Mouse (Mus musculus) left cerebral cortex, adult 11 months (tissue): ENCODE data around the gene Col4a1.

Experiments
- DNase-seq: peaks from one replicate; pipeline ENCODE4 v3.0.0; 2022; ENCODE audit warnings: low spot score

Col4a1 gene

DNA sequence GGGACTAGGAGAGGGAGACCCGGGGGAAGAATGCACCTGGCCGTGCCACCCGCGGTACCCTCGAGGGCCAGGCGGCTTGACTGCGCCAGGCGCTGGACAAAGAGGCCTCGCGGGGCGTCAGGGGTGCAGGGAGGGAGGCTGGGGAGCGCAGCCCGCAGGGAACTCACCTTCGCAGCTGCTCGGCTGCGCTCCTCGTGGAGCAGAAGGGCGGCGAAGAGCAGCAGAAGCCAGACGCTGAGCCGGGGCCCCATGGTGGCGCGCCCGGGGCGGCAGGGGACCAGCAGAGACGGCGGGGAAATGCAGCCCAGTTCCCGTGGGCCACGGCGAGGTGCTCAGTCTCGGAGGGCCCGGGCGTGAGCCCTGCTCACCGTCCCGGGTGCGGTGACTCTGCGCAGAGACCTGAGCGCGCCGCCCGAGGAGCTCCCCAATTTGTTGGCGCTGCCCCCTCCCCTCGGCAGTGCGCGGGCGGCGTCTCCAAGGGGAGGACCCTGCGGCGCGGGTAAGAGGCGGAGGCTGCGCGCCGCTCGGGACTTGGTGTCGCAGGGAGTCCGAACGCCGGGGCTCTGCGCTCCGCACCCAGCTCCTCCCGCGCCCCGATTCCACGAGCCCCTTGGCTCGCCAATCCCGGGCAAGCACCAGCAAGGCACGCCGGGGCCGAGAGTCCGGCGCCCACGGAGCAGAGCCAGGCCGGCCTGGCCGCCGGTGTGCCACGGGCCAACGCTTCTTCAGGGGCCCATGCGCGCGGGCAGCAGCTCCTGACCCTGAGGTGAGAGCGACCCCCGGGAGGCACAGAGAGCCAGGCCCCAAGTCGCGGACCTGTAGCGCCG lies at the start of gene Col4a1, which contains the start of gene Col4a2:
TSS of gene Col4a1 (minus strand) at position 478 of the 827 bp plus-strand sequence.
TSS of gene Col4a2 (plus strand) at position 457 of the 827 bp plus-strand sequence.
- peak; percentile 60 for DNase-seq

DNA sequence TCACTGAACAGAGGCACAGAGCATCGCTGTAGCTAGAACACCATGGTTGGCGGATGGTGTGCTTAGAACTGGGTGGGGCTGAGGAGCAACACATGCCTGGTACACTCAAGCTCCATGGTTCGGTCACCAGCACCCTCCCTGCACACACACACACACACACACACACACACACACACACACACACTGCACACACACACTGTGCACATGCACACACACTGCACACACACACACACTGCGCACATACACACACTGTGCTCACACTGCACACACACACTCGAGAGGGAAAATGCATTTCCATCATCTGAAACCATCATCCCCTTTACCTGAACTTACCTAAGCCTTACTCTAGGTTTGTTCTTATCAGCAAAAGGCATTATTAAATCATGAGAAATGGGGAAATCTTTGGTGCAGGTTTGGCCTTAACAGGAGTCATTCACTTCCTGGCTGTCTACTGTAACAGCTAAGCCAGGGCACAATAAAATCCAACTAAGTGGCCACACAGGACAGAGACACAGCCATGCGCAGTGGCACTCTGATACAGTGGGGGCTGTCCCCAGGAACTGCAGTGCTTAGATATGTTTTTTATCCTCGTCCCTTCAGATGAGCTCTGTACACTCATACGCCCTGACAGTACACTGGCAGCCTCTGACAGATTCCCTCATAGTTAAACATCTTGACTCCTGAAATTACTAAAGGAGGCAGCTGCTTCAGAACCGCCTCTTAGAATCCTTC lies 49.1 kb upstream of the Col4a1 start:
- DNase-seq = no peak

DNA sequence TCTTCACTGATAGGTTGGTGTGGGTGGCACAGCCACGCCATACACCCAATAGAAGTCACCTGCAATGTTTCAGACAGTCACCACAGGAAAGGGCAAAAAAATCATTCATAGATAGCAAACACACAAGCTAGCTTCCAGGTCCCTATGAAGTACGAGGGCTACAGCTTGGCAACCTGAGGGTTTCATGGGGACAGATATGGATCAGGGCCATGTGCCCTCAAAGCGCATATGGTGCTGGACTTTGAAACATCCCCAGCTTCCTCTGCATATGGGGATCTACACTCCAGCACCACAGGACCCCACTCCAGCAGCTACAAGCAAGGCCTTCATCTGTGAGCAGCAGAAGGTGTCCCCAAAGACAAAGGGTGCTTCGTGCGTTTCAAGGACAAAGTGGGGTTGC lies 47.2 kb upstream of the Col4a1 start:
- no peak for DNase-seq

DNA sequence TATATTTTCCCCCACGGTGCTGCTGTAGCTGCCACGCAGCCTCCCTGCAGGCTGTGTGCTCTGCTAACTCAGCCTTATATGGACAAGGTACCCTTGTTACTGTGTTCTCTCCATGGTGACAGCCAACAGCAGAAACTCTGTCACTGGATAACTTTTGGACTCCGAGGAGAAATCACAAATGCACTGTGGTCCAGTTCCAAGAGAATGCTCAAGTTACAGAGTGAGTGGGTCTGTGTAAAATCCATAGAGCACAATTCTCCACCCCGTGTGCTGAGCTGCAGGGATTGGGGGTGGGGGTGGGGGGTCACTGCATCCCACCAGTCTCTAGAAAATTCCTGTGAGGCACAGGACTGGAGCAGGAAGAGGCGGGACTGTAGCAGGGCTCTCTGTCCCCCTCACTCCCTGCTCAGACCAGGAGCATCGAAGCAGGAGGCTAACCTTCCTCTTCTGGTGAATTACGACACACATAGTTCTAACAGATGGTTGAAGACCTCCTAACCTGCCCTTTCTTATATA lies 45.4 kb upstream of the Col4a1 start:
- no peak for DNase-seq

DNA sequence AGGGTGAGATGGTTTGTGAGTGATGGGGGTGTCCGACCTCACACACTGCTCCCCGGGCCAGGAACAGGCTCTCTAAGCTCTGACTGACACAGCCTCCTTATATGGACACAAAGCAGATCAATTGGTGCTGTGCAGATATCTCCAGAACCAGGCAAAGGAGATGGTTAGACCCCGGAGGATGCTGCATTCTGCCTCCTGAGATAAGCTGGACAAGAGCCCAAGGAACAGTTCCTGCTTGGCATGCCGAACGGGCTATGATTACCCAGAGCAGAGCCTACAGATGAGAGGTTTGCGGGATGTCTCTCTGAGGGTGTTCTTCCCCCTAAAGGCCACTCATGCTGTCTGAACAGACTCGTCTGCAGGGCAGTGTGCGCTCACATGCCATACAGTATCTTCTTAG lies 44.1 kb upstream of the Col4a1 start:
- DNase-seq = no peak

DNA sequence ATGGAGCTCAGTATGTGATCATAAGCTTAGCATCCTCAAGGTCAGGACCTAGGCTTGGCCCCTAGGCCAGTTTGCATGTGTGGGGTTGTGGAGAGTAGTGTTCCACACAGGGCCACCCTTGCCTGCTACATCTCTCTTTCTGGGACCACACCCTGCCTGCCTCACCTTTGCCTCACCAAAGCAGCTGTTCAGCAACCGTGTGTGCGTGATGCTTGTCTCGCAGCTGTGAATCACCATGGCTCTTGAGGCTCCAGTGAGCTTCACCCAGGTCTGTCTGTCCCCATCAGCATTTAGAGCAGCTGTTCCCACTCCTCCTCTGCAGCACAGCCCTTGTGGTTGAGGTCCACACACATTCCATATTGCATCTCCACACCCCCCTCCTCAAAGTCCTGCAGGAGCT lies 43.3 kb upstream of the Col4a1 start:
- DNase-seq = no peak

DNA sequence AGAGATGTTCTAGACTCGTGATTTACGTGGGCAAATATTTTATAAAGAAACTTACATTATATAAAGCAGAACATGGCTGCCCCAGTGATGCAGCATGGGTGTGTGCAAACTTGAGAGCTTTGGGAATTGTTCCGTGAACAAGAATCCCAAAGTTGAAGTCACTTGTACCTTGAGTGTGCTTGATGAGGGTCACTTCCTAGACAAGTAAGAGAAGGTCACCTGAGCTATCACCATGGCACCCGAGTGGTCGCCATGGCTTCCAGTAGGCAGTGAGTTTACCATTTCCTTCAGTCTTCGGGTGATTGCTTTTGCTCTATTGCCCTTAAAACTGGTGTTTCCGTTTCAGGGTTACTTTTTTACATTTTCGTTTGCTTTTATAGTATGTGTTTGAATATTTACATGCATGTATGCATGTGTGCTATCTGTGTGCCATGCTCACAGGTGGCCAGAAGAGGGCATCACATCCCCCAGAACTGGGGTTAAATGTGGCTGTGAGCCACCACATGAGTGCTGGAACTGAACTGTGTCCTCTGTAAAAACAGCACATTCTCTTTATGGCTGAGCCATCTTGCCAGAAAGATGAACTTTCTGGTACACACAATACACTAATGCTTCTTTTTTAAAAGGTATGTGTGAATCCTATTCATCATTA lies 42.3 kb upstream of the Col4a1 start:
- no peak for DNase-seq

DNA sequence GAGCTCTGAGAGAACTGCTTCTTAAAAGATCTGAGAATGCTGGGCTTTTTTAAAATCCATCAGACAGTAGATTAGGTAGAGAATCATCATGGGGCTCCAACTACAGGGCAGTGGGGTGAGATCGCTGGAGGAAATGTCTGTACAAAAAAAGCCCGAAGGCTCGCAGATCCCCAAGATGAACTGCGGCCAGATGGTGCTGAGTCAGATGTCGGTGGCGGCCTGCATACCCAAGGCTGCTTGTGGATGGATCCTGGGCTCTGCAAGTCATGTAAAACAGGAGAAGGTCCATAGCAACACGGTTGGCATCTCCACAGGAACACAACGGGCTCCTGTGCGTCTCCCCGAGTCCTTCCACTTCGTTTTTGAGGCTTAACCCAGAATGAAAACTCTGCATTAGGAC lies 39.9 kb upstream of the Col4a1 start:
- DNase-seq = no peak

DNA sequence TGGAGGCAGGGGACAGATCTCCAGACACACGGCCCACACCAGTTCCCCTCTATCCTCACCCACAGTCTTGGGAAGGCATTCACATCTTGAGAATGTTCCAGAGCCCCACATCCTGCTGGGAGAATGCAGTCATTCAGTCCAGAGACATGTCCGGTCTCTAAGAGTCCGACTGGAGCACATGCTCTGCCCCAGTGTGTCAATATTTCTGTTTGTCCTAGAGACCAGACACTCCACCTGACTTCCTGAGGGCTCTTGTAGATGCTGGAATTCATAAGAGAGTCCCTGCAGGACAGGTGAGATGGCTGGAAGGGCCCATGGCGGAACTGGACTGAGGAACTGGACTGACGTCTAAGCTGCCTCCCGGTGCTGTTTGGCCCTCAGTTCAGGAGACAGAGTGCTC lies 38.7 kb upstream of the Col4a1 start:
- DNase-seq = no peak

DNA sequence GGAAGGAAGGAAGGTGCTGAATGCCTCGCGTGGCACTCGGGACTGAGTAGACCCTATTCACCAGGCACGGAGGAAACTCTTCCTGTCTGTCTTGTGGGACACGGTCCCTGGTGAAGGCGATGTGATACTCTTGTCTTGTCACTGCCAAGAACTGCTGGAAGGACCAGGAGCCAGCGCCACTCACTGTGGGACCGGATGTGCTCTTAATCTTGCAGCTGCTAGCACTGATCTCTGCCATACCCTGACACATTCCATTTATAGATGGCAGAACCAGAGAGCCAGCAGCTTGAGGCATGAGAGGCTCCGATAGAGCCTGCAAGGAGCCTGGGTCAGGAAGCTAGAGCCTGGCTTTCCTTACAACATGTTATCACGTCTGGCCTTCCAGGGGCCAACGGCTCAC lies 36.0 kb upstream of the Col4a1 start:
- DNase-seq = no peak

DNA sequence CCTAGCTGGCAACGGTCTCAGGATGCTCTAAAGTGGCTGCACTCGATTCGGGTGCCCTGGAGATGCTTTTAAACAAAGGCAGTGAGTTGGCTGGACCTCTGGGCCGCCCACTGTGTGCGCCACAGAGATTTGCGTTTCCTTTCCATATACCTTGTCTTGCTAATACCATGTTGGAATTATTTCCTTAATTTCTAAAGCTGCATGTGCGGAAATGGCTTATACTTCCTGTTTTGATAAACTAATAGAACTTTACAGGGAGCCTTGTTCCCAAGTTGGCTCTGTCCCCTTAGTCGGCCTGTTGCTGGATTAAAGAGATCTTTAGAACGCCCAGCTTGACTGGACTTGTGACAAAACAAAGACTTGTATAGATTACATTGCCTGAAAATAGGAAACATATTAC lies 35.1 kb upstream of the Col4a1 start:
- DNase-seq = no peak

DNA sequence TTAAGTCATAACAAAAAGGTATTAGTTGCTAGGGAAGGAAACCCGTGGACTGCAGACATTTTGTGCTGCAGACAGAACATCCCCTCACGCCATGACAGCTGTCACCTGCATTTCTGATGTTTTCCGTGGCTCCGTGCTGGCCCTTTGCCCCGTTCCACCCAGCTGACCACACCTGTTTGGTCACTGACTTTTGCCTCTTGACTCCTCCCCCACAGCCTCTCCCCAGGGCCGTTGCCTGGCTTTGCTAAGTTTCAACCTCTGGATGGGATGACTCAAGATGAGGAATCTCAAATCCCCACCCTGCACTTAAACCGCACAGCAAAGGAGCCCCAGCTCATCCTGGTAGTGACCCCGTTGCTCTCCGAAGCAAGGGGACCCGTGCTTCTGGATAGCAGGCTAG lies 33.6 kb upstream of the Col4a1 start:
- no peak for DNase-seq

DNA sequence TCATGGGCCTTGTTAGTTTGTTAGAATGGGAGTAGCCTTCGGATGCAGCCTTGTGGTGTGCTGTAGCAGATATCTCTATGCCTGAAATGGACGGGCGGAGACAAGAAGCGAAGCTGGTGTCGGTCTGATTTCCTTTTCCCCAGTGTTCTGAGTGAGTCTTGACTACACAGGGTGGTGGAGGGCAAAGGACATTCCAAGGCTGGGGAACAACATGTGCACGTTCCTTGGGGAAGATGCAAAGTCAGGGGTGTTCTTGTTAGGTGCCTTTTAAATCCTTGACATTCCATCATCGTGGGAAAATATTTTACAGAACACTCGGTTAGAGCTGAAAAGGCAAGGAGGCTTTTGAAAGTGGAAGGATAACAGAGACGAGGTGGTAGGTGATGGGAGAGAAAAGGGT lies 31.8 kb upstream of the Col4a1 start:
- no peak for DNase-seq

DNA sequence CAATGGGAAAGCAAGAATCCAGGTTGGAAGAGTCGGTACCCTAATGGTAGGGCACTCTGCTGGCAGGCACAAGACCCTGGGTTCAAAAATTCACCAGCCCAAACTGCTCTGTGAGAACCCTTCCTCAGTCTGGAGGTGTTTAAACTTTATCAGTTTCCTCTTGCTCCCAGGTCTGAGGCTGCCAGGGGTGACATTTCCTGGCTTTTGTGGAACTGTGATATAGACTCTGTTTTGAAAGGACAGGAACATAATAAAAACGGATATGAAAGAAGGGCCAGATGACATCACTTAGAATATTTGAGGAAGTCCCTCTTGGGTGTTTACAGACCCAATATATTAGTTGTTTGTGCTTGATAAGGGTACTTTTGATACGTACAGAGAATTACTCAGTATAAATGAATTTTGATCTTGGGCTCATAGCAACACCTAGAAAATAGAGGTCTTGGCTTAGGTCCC lies 28.5 kb upstream of the Col4a1 start:
- no peak for DNase-seq

DNA sequence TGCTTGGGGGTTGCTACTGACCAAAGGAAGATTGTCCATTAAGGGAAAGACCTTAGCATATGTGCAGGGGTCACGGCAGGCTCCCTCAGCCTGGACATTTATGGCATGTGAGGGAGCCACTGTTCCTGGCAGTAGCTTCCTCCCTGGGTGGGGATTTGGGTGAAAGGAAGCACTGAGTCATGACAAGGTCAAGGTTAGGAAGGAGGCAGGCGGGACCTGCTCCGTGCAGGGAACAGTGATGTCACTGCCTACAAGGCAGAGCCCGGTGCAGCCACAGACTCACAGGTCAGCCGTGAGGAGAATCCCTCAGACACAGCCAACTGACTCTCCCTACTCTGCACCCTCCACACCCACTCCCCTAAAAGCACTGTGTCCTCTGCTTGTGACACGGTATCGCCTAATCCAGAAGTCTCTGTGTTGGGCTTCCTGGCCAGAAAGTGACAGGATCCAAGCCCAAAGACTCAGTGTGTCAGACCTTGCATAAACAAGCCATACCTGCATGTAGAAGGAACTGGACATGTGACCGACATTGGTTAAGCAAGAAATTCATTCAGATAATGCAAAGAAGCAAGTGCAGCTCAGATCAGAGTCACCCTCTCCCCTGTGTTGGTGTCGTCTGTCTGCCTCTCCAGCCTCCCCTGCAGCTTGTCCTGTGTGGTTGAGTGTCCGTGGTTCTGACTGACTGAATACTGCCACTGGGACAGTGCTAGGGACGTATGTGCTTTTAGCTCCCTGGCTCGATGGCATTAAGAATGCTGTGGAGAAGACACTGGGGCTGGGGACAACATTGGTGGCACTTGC lies 27.9 kb upstream of the Col4a1 start:
- no peak for DNase-seq

DNA sequence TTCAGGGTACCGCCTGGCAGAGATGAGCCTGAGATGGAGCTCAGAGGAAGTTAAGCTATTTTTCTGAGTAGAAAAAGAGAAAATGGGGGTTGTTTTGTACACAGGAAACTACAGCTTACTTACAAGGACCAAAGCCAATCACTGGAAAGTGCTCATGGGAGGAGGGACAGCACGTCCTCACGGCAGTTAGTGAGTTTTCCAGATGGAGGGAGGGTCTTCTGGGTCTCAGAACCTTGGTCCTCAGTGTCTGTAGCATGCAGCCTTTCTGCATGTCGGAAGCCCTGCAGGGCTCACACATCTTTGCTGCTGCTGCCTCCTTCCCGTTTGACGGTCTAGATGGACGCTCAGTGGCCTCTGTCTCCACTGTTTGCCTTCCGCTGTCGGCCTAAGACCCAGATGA lies 25.9 kb upstream of the Col4a1 start:
- DNase-seq = no peak

DNA sequence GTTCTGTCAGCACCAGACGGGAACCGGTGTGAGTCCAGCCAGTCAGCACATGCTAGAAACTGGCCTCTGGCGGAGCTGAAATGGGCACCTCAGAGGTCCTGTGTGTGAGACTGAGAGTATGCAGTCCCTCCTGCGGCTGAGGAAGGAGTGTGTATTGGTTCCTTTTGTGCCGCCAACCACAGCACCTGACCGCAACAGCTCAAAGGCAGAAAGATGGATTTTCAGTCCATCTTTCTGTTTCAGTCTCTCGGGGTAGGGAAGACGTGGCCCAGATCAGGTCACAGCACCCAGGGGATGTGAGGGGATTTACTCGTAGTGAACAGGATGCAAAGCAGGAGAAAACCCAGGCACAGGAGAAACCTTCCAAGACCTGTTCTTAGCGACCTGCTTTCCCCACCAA lies 25.0 kb upstream of the Col4a1 start:
- DNase-seq = no peak

DNA sequence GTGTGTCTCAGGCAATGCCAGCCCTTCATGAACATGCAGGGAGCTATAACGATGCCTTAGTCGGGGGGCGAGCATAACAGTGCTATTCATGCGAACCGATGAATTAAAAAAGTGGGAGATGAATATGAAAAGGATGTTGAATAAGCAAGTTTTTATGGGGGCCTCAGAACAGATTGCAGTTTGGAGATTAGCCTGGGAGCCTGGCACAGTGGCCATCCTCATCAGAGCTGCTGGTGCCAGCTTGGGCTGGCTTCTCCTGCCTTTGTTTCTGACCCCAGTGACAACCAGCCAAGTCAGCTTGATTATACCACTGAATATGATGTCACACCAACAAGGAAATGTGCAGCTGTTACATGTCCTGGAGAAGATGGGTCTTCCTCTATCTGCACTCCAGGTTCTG lies 23.7 kb upstream of the Col4a1 start:
- no peak for DNase-seq

DNA sequence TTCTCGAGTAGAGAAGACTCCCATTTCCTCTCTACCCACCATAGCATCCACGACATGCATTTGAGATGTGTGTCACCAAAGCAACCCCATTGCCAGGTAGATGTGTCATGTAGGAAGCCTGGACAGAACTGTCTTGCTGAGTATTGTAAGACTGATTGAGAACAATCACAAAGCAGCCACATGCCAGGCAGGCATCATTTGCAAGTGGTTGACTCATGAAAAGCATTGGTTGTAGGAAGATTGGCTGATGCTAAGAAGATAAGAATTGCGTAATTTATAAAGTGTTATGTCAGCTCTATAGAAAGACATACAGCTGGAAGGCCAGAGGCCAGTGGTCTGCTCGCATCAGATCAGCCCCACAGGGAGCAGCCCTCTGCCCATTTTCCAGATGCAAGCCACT lies 22.6 kb upstream of the Col4a1 start:
- no peak for DNase-seq

DNA sequence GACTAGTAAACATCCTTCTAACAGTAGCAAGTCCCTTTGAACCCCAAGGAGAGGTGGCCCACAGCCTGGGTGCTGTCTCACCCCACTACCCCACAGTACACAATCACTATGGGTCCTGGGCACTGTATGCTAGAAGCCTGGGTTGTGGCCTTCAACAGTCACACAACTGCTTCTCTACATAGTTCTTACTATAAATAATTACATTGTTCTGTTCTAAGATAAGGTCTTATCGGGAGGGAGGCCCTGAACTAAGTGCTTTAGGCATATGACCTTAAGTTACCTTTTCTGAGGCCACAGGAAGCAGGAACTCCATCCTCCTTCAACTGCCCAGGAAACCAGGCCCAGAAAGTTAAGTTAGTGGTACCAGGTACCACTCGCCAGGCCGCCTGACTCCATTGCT lies 21.9 kb upstream of the Col4a1 start:
- DNase-seq = no peak

DNA sequence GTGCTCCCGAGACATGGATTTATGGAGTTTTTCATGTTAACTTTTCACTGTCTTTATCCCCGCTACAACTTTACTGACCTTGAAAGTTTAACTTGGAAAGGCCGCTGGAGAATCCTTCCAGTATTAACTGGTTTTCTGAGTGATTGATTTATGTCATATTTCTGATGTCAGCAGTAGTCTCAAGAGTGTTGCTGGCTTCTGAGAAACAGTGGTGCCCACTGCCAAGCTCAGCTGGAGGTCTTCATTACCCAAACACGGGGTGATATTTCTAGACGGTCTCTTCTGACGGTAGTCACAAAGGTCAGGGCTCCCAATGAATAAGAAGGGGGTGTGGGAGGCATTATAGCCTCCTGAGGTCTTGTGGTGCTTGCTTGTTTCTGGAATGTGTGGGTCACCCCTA lies 21.1 kb upstream of the Col4a1 start:
- no peak for DNase-seq

DNA sequence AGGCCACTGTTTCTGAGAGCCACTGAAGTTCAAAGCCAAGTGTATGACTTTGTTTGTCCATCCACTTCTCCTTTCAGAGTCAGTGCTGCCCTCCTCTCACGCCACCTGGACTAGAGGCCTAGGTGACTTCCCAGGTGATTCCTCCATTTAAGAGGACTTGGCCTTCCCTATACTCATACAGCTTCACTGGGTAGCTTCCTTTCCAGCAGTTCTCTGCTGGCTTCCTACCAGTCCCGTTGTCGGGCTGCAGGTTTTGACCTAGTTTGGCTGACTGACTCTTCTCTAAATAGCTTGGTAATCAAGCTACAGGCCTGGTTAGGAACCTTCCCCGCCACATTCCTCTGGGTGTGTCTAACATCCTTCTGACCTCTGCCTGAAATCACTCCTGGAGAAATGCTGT lies 18.9 kb upstream of the Col4a1 start:
- DNase-seq = no peak
